Mouse (Mus musculus): ENCODE data around the gene Isg20l2.

GRCm38 (mm10) chr3:87945781-87946540, 15.8 kb downstream of the Isg20l2 start:
- TF ChIP-seq CTCF (IDR thresholded peaks at IDR 0.05) (no peak), EP300 (IDR thresholded peaks at IDR 0.05) (no peak)
